Mouse (Mus musculus) naive thymus-derived CD4-positive, alpha-beta T cell, adult 2 months (primary cell): Measurements from ENCODE around the gene Esrra.
"Not testable (repeated sequence)": the region's sequence is repeated elsewhere in the genome, so short reads cannot be mapped to it uniquely, and the experiment has no call there.

Source experiments
- DNase-seq: peaks from one replicate; pipeline ENCODE4 v3.0.0-alpha.2; 2011; ENCODE audit warnings: low read depth

Gene Esrra

GRCm38 (mm10) chr19:6895608-6896305 lies 25.9 kb downstream of the Esrra start:
- DNase-seq = not testable (repeated sequence)

- no peak for DNase-seq
These were observed 27.7 kb downstream of the Esrra start for GRCm38 (mm10) chr19:6893731-6894451.

DNA sequence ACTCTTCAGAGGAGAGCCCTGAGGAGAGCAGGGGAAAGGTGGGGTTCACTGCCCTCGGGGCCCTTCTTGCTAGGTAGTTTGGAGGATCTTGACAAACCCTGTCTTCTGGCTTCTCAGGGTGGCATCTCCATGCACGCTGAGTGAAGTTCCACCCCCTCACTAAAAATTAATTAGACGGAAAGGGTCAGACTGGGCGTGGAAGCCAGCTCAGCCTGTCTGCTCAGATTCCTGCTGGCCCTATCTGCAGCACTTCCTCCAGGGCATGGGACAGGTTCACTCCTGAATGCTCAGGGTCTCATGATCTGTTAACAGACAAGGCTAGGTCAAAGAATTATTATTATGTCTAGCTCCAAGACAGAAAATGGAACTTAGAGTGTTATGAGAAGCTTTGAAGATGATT lies 29.1 kb downstream of the Esrra start:
- no peak for DNase-seq

- no peak for DNase-seq
These were observed 43.6 kb downstream of the Esrra start for GRCm38 (mm10) chr19:6877965-6878364.

DNA sequence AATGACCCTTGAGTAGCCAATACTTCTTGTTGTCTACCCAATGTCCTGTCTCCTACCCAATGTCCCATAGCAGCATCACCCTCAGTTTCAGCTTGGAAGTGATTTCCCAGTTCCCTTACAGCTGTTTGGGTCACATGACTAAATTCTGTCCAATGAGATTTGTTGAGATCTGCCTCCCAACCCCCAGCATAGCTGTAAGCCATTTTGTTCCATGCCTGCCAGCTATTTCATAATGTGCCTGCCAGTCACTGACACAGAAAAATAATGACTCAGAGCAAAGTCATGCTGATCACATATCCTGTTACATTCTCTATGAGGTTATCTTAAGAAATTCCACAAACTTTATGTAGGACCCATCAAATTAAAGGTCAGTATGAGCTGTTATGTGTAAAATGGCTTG lies 44.8 kb downstream of the Esrra start:
- DNase-seq = no peak

- DNase-seq = no peak
These were observed 45.8 kb downstream of the Esrra start for GRCm38 (mm10) chr19:6875834-6876233.

DNA sequence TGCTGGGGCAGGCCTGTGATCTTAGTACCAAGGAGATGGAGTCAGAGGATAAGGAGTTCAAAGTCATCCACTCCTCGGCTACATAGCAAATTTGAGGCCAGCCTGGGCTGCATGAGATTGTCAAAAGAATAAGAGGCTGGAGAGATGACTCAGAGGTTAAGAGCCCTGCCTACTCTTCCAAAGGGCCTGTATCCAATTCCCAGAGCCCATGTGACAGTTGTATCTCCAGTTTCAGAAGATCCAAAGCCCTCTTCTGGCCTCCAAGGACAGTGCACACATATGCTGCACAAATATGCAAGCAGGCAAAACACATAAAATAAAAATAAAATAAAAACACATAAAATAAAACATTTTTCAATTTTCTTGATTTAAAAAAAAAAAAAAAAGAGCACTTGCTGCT lies 47.4 kb downstream of the Esrra start:
- no peak for DNase-seq

- no peak for DNase-seq
These were observed 48.9 kb downstream of the Esrra start for GRCm38 (mm10) chr19:6872701-6873100.

GRCm38 (mm10) chr19:6871574-6872271 lies 49.9 kb downstream of the Esrra start:
- peak; percentile 70 for DNase-seq

GRCm38 (mm10) chr19:6869355-6869754 lies 52.3 kb downstream of the Esrra start:
- peak; percentile 76 for DNase-seq

- DNase-seq = no peak
These were observed 60.2 kb downstream of the Esrra start for GRCm38 (mm10) chr19:6861451-6861850.
